Mouse (Mus musculus) heart, embryonic 16.5 days (tissue): ENCODE results near the gene Olfr1322. TPM values are rescaled to one million over a fixed set of nuclear protein-coding genes. Genes with fewer than 3 reads are reported as not detected.

Source experiments
- ATAC-seq: fragments of 200-750 bp; cut with Nextera tagmentation; replicated peaks from 2 replicates; pipeline ENCODE4 v1.8.0; 2017; ENCODE audit warnings: moderate number of reproducible peaks; ENCODE audit not compliant: insufficient read depth, low FRiP score; ENCODE audit errors: extremely low read depth
- H3K27ac ChIP-seq: fragments of 300-500 bp; sonication (generic); 2 replicates; pipeline ENCODE4 v1.5.1; 2014; ENCODE audit warnings: mild to moderate bottlenecking, low read length, control low read depth, moderate library complexity
- H3K27me3 ChIP-seq: fragments of 300-500 bp; sonication (generic); 2 replicates; pipeline ENCODE4 v1.6.1; 2014; ENCODE audit warnings: low read length, mixed read lengths; ENCODE audit not compliant: control insufficient read depth, insufficient read depth
- H3K36me3 ChIP-seq: fragments of 300-500 bp; sonication (generic); 2 replicates; pipeline ENCODE4 v1.6.1; 2014; ENCODE audit not compliant: control insufficient read depth, insufficient read depth
- H3K4me1 ChIP-seq: fragments of 300-500 bp; sonication (generic); 2 replicates; pipeline ENCODE4 v1.6.1; 2014; ENCODE audit warnings: low read length, mixed read lengths; ENCODE audit not compliant: control insufficient read depth, insufficient read depth
- H3K4me2 ChIP-seq: fragments of 300-500 bp; sonication (generic); 2 replicates; pipeline ENCODE4 v1.6.1; 2014; ENCODE audit warnings: low read depth, mild to moderate bottlenecking, control low read depth, low read length
- H3K4me3 ChIP-seq: fragments of 300-500 bp; sonication (generic); 2 replicates; pipeline ENCODE4 v1.5.1; 2014; ENCODE audit warnings: mild to moderate bottlenecking, control low read depth, low read length
- H3K9ac ChIP-seq: fragments of 300-500 bp; sonication (generic); 2 replicates; pipeline ENCODE4 v1.6.1; 2014; ENCODE audit warnings: low read length, control low read depth
- H3K9me3 ChIP-seq: fragments of 300-500 bp; sonication (generic); replicated peaks from 2 replicates; pipeline ENCODE4 v1.6.1; 2016; ENCODE audit warnings: low read length; ENCODE audit not compliant: control insufficient read depth
- WGBS: fragments of 180-500 bp; shearing (Covaris S2); extraction: QIAGEN DNeasy Blood & Tissue Kit; methylation state at CpG from one replicate; pipeline ENCODE4 v1.1.7; 2014; 5-methylcytosine and 5-hydroxymethylcytosine counted together
- polyA plus RNA-seq: library from polyadenylated mRNA; unstranded; fragments of >200 nt; fragmentation: Nextera tagmentation; extraction: Ambion mirVana; gene quantifications from 2 replicates; pipeline ENCODE4 v1.2.1, GENCODE M21; 2015

The Olfr1322 gene
- polyA plus RNA-seq, result not detected in 2 replicates

GRCm38 (mm10) chrX:49891383-49891782 lies at the start of gene Olfr1322:
Olfr1322 (minus strand) TSS chrX:49891483.
- H3K4me3 ChIP-seq, result no peak within 1 kb of the TSS
- no peak within 1 kb of the TSS for H3K4me2 ChIP-seq
- H3K4me1 ChIP-seq, result no peaks in the 10 kb centered on the region
- WGBS, result 91% methylated on average over 2 of the region's 2 CpGs
- H3K27ac ChIP-seq, result no peak within 1 kb of the TSS
- no peaks in the 10 kb centered on the region for H3K27me3 ChIP-seq
- no peaks in the 10 kb centered on the region for H3K36me3 ChIP-seq
- ATAC-seq, result no peak
- H3K9me3 ChIP-seq, result no peaks in the 10 kb centered on the region
- no peak within 1 kb of the TSS for H3K9ac ChIP-seq

DNA sequence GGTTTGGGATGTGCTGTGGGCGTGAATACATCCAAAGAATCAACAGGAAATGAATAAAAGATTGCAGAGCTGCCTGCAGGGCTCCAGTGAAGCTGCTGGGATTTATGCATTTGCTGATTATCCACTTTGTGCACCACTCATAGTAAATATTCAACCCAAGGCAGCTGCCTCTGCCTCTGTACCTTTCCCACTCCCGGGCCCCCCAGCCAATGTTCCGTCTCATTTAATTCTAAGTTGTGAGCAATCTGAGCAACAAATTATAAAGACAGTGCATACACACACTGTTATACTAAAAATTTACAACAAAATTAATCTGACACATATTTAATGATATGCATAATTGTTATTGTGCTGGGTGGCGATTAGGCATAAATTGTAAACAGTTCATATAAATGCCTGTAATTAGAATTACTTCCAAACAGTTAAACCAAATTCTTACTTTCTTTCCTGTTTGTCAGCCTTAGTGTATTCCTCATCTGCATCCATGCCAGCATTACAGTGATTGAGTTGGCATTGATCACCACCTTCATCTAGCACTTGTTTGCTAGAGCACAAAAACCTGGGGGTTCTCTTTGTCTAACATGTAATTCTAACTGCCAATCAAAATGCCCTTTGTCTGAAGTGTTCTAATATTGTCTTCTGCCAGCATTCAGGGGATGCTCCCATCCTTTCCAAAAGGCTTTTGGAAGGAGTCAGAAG lies 13.5 kb downstream of the Olfr1322 start:
- Histone ChIP-seq H3K27me3 (no peaks in the 10 kb centered on the region), H3K4me1 (no peaks in the 10 kb centered on the region), H3K4me3 (no peak overlapping the region), H3K36me3 (no peaks in the 10 kb centered on the region), H3K9ac (no peak overlapping the region), H3K27ac (no peak overlapping the region), H3K9me3 (no peaks in the 10 kb centered on the region), H3K4me2 (no peak overlapping the region)
- 69% methylated on average over 4 of the region's 4 CpGs for WGBS
- ATAC-seq, result no peak

Other genes starting within 250 kb of the Olfr1322 start
- gene Olfr1320, start 219.2 kb downstream of the Olfr1322 start, polyA plus RNA-seq, result not detected in 2 replicates
- not detected in 2 replicates for gene Olfr1321, start 156.4 kb downstream of the Olfr1322 start, polyA plus RNA-seq
- 5.2 and 5.7 TPM in 2 replicates for gene Igsf1, start 93.7 kb downstream of the Olfr1322 start, polyA plus RNA-seq
- not detected in 2 replicates for gene Olfr1323, start 127.9 kb upstream of the Olfr1322 start, polyA plus RNA-seq